Mouse (Mus musculus): ENCODE data around the gene Actr8. TPM values are rescaled to one million over a fixed set of nuclear protein-coding genes. Genes with fewer than 3 reads are reported as not detected.

Actr8 gene
- polyA plus RNA-seq (2015; fragmentation: Nextera tagmentation; extraction: Ambion mirVana) = 34.1 and 35.4 TPM in 2 replicates

DNA sequence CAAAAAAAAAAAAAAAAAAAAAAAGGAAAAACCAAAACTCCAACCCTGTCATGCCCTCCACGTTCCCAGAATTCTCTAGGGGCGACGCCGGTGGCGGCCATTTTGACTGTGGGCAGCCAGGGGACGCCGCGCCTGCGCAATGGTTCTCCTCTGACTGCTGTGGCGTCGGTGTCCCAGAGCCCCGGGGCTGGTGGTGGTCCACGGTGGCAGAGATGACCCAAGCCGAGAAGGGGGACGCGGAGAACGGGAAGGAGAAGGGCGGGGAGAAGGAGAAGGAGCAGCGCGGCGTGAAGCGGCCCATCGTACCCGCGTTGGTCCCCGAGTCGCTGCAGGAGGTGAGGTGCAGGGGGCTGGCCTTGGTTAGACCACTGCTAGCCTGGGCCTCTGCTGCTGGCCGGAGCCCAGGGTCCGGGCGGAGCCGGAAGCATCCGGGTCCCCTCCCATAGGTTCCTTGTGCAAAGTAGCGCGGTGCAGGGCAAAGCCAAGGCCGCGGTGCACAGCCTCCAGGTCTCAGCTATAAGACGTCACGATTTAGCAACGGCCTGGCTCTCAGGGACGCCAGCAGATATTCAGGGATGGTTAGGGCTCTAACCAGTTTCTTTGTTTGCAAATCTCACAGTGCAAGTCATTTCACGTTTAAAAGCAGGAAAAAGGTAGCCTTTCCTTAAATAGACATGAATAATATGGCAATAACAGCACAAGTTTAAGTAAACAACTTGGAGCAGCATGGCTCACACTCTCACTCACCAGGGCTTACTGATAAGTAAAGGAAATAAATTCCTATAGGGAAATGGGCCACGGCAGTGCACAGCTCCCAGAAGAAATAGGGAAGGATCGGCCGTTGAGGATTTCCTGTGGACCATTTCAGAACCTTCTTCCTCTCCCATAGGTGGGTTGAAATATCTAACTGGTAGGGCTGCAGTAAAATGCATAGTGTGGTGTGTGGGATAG is at the start of gene Actr8:
TSS of gene Actr8 (plus strand) at position 84 of the 951 bp plus-strand sequence.

GRCm38 (mm10) chr14:29968075-29968821 is 9.9 kb upstream of the Actr8 start, which contains the start of gene Selenok:
TSS of gene Selenok (plus strand) at chr14:29968308.

GRCm38 (mm10) chr14:30008733-30009575 is 30.8 kb downstream of the Actr8 start, which contains the start of the genes Il17rb and Chdh:
TSS of gene Il17rb (minus strand) at chr14:30008896.
TSS of gene Chdh (plus strand) at chr14:30009023.

Small RNA genes lying within 50 kb of the gene (microRNA-seq; reads per million reads assigned to microRNA genes)
- gene Mir6947 = not detected

Other genes with a start within 250 kb of the Actr8 start
- 286 and 351 TPM in 2 replicates for gene Selenok, start 10.0 kb upstream of the Actr8 start, polyA plus RNA-seq (2015; fragmentation: Nextera tagmentation; extraction: Ambion mirVana)
- 0.34 and 0.37 TPM in 2 replicates for gene Il17rb, start 30.6 kb downstream of the Actr8 start, polyA plus RNA-seq (2015; fragmentation: Nextera tagmentation; extraction: Ambion mirVana)
- gene Chdh, start 30.7 kb downstream of the Actr8 start, polyA plus RNA-seq (2015; fragmentation: Nextera tagmentation; extraction: Ambion mirVana) = 0.08 TPM in 2 replicates